Mouse (Mus musculus) hindbrain, embryonic 12.5 days (tissue): ENCODE measurements around the gene Tmem56. TPM values are rescaled to one million over a fixed set of nuclear protein-coding genes. Genes with fewer than 3 reads are reported as not detected.

Source experiments
- ATAC-seq: fragments of 200-750 bp; cut with Nextera tagmentation; 2 replicates; pipeline ENCODE4 v1.8.0; 2017; ENCODE audit warnings: moderate TSS enrichment; ENCODE audit not compliant: low FRiP score
- H3K27ac ChIP-seq: fragments of 300-500 bp; sonication (generic); 2 replicates; pipeline ENCODE4 v1.5.1; 2016; ENCODE audit warnings: mild to moderate bottlenecking
- H3K27me3 ChIP-seq: fragments of 300-500 bp; sonication (generic); 2 replicates; pipeline ENCODE4 v1.6.1; 2016; ENCODE audit warnings: mild to moderate bottlenecking
- H3K36me3 ChIP-seq: fragments of 300-500 bp; sonication (generic); 2 replicates; pipeline ENCODE4 v1.6.1; 2016; ENCODE audit warnings: mild to moderate bottlenecking
- H3K4me1 ChIP-seq: fragments of 300-500 bp; sonication (generic); 2 replicates; pipeline ENCODE4 v1.6.1; 2016
- H3K4me2 ChIP-seq: fragments of 300-500 bp; sonication (generic); replicated peaks from 2 replicates; pipeline ENCODE4 v1.6.1; 2016; ENCODE audit warnings: mild to moderate bottlenecking
- H3K4me3 ChIP-seq: fragments of 300-500 bp; sonication (generic); 2 replicates; pipeline ENCODE4 v1.5.1; 2016; ENCODE audit warnings: mild to moderate bottlenecking
- H3K9ac ChIP-seq: fragments of 300-500 bp; sonication (generic); 2 replicates; pipeline ENCODE4 v1.6.1; 2016; ENCODE audit warnings: mild to moderate bottlenecking, moderate library complexity
- H3K9me3 ChIP-seq: fragments of 300-500 bp; sonication (generic); replicated peaks from 2 replicates; pipeline ENCODE4 v1.6.1; 2016; ENCODE audit warnings: mild to moderate bottlenecking
- WGBS: fragments of 180-500 bp; shearing (Covaris S2); methylation state at CpG from one replicate; pipeline ENCODE4 v1.1.7; 2016; 5-methylcytosine and 5-hydroxymethylcytosine counted together
- polyA plus RNA-seq: library from polyadenylated mRNA; unstranded; fragments of >200 nt; fragmentation: Nextera tagmentation; extraction: Ambion mirVana; gene quantifications from 2 replicates; pipeline ENCODE4 v1.2.1, GENCODE M21; 2016

Gene Tmem56
- 0.79 and 1.2 TPM in 2 replicates for polyA plus RNA-seq

DNA sequence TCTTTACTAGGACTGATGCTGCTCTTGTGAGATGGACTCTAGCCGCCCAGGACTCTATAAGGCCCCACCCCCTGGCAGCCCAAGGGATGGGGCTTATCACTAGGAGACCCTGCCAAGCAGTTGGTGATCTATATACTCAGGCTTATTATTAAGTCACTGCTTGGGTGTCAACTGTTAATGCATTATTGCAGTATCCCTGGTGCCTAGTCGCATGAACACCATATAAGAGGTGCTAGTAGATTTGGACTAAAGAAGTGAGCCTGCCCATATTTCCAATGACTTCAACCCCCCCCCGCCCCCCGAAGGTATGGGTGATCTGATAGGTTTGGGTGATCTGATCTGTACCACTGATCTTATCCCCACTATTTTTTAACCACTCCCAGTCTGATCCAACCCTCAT, at the start of gene Tmem56:
Gene Tmem56, minus strand, starts transcription at position 101 of the 400 bp plus-strand sequence.
- Histone ChIP-seq H3K9ac (no peak within 1 kb of the TSS), H3K36me3 (no peaks in the 10 kb centered on the region), H3K4me3 (no peak within 1 kb of the TSS), H3K27ac (no peak within 1 kb of the TSS), H3K4me1 (no peaks in the 10 kb centered on the region), H3K9me3 (no peaks in the 10 kb centered on the region), H3K27me3 (no peaks in the 10 kb centered on the region), H3K4me2 (no peak within 1 kb of the TSS)
- ATAC-seq, result no peak
- 94% methylated on average over 4 of the region's 4 CpGs for WGBS

DNA sequence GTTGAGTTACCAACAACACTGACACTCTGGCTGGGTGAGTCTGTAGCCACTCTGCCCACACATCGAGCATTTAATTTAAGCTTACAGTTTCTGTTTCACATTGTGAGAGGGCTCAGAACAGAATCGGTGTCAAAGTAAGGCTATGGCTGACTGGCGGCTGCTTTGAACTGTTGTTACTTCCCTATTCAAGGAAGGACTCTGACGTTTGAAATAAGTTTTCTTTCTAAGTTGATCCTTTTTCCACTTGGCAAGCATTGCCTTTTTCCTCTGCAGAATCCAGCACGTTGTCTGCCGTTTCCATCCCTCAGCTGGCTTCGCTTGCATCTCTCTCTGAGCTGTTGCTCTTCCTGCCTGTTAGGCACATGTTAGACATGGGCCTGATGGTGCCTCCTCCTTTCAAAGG, 47.3 kb upstream of the Tmem56 start:
- Histone ChIP-seq H3K36me3 (no peaks in the 10 kb centered on the region), H3K4me3 (no peak overlapping the region), H3K27ac (no peak overlapping the region), H3K27me3 (no peaks in the 10 kb centered on the region), H3K4me2 (no peak overlapping the region), H3K4me1 (no peaks in the 10 kb centered on the region), H3K9me3 (no peaks in the 10 kb centered on the region), H3K9ac (no peak overlapping the region)
- no peak for ATAC-seq
- WGBS, result 79% methylated on average over 7 of the region's 7 CpGs

DNA sequence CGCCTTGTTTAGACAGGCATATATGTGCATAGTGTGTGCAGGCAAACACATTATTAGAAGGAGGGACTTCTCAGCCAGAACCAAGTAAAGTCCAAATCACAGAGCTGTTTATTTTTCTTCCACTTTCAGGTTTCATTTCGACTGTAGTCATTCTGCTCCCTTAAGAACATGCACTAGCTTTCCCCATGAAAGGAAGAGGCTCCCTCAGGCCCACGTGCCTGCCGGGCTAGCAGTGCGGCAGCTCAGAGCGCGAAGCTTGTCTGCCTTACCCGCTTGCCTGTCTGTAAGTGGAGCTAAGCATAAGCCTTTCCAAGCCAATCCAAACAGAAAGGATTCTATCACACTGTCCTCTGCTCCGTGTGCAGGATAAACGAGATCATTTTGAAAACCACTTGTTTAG, 46.7 kb upstream of the Tmem56 start:
- Histone ChIP-seq H3K27me3 (no peaks in the 10 kb centered on the region), H3K4me3 (no peak overlapping the region), H3K9me3 (no peaks in the 10 kb centered on the region), H3K4me2 (no peak overlapping the region), H3K36me3 (no peaks in the 10 kb centered on the region), H3K27ac (no peak overlapping the region), H3K9ac (no peak overlapping the region), H3K4me1 (no peaks in the 10 kb centered on the region)
- WGBS, result 78% methylated on average over 10 of the region's 10 CpGs
- ATAC-seq, result no peak

DNA sequence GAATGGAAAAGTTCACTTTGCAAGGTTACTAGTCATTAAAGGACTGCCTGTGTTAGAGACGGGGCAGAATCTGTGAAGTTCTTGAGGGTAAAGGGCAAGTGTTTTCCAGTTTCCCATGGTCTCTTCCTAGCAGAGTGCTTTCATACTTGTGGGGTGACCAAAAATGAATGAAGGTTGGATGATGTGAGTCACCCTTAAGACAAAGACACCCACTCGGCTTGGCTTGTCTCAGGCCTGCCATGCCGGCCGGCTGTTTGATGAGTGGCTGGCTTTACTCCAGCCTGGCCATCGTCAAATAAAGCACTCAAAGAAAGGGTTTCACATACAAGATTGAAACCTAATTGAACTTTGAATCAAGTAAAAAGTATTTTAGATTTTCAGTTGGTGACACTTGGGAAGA, 44.5 kb upstream of the Tmem56 start:
- Histone ChIP-seq H3K9me3 (no peaks in the 10 kb centered on the region), H3K9ac (no peak overlapping the region), H3K27ac (no peak overlapping the region), H3K4me2 (no peak overlapping the region), H3K36me3 (no peaks in the 10 kb centered on the region), H3K4me3 (no peak overlapping the region), H3K4me1 (no peaks in the 10 kb centered on the region), H3K27me3 (no peaks in the 10 kb centered on the region)
- 84% methylated on average over 5 of the region's 5 CpGs for WGBS
- no peak for ATAC-seq

DNA sequence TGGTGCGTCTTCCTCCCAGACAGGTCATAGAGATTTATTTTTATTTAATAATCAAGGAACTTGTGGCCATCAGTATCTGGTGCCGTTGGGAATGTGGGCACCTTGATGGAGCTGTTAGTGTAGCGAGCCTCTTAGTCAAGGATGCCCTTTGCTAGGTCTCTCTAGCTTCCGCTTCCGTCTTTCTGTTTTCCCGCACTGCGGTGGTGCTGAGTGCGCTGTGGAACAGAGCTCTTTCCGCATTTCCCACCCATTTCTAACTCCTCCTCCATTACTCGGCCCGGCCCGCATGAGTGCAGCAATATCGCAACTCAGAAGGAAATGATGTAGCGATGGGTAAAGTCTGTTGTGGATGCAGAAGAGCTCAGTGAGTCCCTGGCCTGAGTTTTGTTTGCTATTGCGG, 40.5 kb upstream of the Tmem56 start:
- ATAC-seq, result no peak
- Histone ChIP-seq H3K27ac (no peak overlapping the region), H3K36me3 (peaks cover 5% of the 10 kb centered on the region; the same call in 1 of the 2 replicates), H3K9me3 (no peaks in the 10 kb centered on the region), H3K4me3 (no peak overlapping the region), H3K4me1 (no peaks in the 10 kb centered on the region), H3K27me3 (no peaks in the 10 kb centered on the region), H3K9ac (no peak overlapping the region), H3K4me2 (no peak overlapping the region)
- WGBS, result 97% methylated on average over 15 of the region's 15 CpGs

DNA sequence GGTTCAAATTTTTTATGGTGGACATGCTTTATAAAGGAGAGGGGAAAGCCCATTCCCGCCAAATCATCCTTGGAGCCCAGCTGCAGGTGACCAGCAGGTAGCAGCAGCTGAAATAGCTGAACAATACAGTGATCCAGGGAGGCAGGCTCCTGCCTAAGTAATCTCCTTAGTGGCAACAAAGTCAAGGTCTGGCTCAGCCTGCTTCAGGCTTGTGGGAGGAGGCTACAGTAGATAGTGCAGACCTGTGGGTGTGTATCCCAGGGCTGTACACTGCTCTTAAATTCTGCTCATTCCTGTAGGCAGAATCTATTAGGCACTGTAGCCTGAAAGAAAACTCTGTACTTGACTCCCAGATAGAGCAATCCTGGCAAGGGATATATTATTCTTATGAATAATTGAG, 38.0 kb upstream of the Tmem56 start:
- no peak overlapping the region for H3K9ac ChIP-seq
- H3K27me3 ChIP-seq, result no peaks in the 10 kb centered on the region
- no peak overlapping the region for H3K27ac ChIP-seq
- 67% methylated on average over 1 of the region's 1 CpGs for WGBS
- no peak overlapping the region for H3K4me2 ChIP-seq
- no peaks in the 10 kb centered on the region for H3K4me1 ChIP-seq
- no peak overlapping the region for H3K4me3 ChIP-seq
- ATAC-seq, result no peak
- H3K9me3 ChIP-seq, result 0 out of 2 replicates have a peak, but pooled peaks cover 3% of the 10 kb centered on the region
- H3K36me3 ChIP-seq, result peaks cover 8% of the 10 kb centered on the region; the same call in 1 of the 2 replicates

DNA sequence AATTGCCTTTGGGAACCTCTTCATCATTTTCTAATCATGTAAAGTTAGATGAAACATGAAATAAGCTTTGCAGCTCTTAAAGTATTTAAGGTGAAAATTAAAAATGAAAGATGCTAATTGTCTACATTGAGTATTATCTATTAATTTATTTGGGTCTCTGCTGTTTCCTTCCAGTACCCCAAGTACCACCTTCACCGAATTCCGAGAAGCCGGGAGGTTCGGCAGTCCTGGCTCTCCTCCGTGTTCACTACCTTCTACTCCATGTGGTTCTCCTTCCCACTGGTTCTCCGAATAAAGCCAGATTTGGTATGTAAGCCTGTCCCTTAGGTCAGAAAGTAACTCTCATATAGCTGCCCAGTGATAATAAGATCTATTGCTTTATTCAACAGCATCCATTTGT, 37.0 kb upstream of the Tmem56 start:
- Histone ChIP-seq H3K36me3 (peaks cover 14% of the 10 kb centered on the region; the same call in 1 of the 2 replicates), H3K9me3 (0 out of 2 replicates have a peak, but pooled peaks cover 3% of the 10 kb centered on the region), H3K27me3 (no peaks in the 10 kb centered on the region), H3K4me2 (no peak overlapping the region), H3K4me3 (no peak overlapping the region), H3K27ac (no peak overlapping the region), H3K4me1 (no peaks in the 10 kb centered on the region), H3K9ac (no peak overlapping the region)
- no peak for ATAC-seq
- WGBS, result 93% methylated on average over 6 of the region's 6 CpGs

DNA sequence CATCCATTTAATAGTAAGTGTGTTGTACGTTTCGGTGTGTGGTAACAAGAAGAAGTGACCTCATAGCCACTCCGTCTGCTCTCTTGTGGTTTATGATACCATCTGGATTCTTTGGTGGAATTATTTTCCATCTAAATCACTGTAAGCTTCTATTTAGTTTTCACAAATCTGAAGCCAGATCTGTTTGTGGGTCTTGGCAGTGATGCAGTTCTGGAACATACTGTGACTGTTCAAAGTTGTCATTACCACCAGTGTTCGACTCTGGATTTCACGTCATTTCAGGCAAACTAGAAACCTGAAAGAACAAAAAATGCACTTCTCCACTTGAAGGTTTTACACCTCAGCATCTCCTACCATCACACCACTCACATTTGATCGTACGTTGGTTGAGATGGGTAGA, 32.6 kb upstream of the Tmem56 start:
- Histone ChIP-seq H3K36me3 (0 out of 2 replicates have a peak, but pooled peaks cover 9% of the 10 kb centered on the region), H3K4me1 (peaks cover 8% of the 10 kb centered on the region; the same call in 1 of the 2 replicates), H3K4me3 (no peak overlapping the region), H3K9ac (no peak overlapping the region), H3K27me3 (no peaks in the 10 kb centered on the region), H3K27ac (no peak overlapping the region), H3K9me3 (0 out of 2 replicates have a peak, but pooled peaks cover 3% of the 10 kb centered on the region), H3K4me2 (no peak overlapping the region)
- 98% methylated on average over 7 of the region's 7 CpGs for WGBS
- ATAC-seq, result no peak

DNA sequence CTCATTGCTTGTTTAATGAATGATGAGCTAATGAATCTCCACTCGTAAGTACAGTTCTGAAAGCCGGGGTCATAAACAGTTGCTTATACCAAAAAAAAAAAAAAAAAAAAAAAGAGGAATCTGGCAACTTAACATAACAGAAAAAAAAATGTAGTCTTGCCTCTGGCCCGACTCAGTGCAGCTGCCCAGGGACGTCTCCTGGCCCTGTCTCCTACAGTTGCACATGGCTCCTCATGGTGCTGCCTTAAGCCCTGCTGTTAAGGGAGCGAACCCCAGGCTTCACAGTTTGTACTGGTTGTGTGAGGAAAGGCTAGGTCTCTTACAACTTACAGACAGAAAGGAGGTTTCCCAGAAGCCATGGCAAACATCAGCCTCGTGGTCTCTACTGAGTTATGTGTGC, 31.3 kb upstream of the Tmem56 start:
- Histone ChIP-seq H3K27ac (no peak overlapping the region), H3K4me1 (peaks cover 8% of the 10 kb centered on the region; the same call in 1 of the 2 replicates), H3K9ac (no peak overlapping the region), H3K36me3 (0 out of 2 replicates have a peak, but pooled peaks cover 9% of the 10 kb centered on the region), H3K27me3 (no peaks in the 10 kb centered on the region), H3K9me3 (0 out of 2 replicates have a peak, but pooled peaks cover 3% of the 10 kb centered on the region), H3K4me3 (no peak overlapping the region), H3K4me2 (no peak overlapping the region)
- no peak for ATAC-seq
- 89% methylated on average over 6 of the region's 6 CpGs for WGBS

DNA sequence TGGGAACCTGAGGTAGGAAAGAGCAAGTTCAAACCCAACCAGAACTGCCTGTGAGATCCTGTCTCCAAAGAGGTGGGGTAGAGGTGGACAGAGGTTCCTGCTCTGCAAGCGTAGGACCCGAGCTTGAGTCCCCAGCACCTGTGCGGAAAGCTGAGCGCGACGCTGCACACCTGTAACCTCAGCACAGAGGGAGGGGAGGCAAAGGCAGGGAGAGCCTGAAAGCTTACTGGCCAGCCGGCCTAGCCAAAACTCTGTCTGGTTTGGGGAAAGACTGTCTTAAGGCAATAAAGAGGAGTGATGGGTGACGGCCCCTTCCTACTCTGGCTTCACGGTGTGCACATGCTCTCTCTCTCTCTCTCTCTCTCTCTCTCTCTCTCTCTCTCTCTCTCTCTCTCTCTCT, 30.1 kb upstream of the Tmem56 start:
- H3K27me3 ChIP-seq, result no peaks in the 10 kb centered on the region
- peaks cover 10% of the 10 kb centered on the region; the same call in 1 of the 2 replicates for H3K4me1 ChIP-seq
- ATAC-seq, result no peak
- H3K4me3 ChIP-seq, result no peak overlapping the region
- 71% methylated on average over 9 of the region's 9 CpGs for WGBS
- H3K27ac ChIP-seq, result no peak overlapping the region
- H3K9ac ChIP-seq, result no peak overlapping the region
- no peak overlapping the region for H3K4me2 ChIP-seq
- H3K36me3 ChIP-seq, result 0 out of 2 replicates have a peak, but pooled peaks cover 9% of the 10 kb centered on the region
- H3K9me3 ChIP-seq, result 0 out of 2 replicates have a peak, but pooled peaks cover 3% of the 10 kb centered on the region

DNA sequence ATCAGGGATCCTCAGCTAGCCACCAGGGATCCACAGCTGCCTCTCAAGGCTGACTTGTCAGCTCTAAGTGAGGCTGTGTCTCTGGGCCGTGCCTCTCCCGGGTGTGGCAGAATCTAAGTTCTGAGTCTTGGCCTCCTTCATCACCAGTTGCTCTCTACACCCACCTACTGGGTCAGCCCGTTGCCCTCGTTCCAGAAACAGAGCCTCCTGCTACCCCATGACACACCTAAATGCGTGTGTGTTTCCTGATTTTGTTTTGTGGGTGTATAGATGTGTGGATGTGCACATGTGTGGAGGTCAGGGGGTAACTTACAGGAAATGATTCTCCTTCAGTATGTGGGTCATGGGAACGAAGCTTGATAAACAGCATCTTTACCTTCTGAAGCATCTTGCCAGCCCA, 29.5 kb upstream of the Tmem56 start:
- H3K4me1 ChIP-seq, result peaks cover 11% of the 10 kb centered on the region; the same call in 1 of the 2 replicates
- H3K9me3 ChIP-seq, result 0 out of 2 replicates have a peak, but pooled peaks cover 3% of the 10 kb centered on the region
- H3K4me2 ChIP-seq, result no peak overlapping the region
- H3K4me3 ChIP-seq, result no peak overlapping the region
- no peak overlapping the region for H3K9ac ChIP-seq
- H3K36me3 ChIP-seq, result 0 out of 2 replicates have a peak, but pooled peaks cover 9% of the 10 kb centered on the region
- no peak overlapping the region for H3K27ac ChIP-seq
- 88% methylated on average over 6 of the region's 6 CpGs for WGBS
- H3K27me3 ChIP-seq, result no peaks in the 10 kb centered on the region
- no peak for ATAC-seq

DNA sequence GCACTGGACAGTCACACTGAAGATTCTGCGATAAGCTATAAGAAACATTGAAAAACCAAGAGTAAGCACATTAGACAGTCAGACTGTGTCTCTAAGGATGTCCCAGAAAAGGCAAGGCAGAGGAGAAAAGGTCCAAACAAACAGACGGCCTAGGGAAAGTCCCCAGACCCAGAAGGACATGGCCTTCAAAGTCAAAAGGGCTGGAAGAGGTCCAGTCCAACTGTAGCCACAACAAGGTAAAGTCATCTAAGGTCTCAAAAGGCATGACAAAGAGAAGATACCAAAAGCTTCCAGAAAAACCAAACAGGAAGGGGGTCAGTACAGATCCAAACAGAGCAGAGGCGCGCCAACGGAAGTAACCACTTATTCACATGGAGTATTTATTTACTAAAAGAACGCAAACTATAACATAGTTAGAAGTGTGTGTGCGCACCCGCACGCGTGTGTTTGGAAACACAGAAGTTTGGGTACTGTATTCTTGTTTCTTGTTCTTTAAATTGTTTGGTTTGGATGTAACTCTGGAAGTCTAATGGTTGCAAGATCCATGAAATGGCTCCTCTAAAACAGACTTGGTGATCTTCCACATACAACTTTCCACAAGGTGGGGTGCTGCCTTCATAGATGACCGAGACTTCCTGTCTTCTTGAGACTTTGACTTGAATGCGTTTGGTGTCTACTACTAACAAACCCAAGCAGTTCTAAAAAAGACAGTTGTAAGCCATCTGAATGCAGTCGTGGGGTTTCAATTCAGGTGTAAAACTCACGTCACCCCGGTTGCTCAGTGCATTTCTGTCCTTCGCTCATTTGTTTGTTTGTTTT, 27.2 kb upstream of the Tmem56 start:
- H3K4me2 ChIP-seq, result no peak overlapping the region
- no peak for ATAC-seq
- no peak overlapping the region for H3K4me3 ChIP-seq
- no peaks in the 10 kb centered on the region for H3K9me3 ChIP-seq
- H3K27me3 ChIP-seq, result no peaks in the 10 kb centered on the region
- H3K4me1 ChIP-seq, result peaks cover 11% of the 10 kb centered on the region; the same call in 1 of the 2 replicates
- H3K36me3 ChIP-seq, result no peaks in the 10 kb centered on the region
- WGBS, result 89% methylated on average over 16 of the region's 16 CpGs
- H3K9ac ChIP-seq, result no peak overlapping the region
- no peak overlapping the region for H3K27ac ChIP-seq
